ENCODE assay signal across 9 mouse cellular contexts in genomic region chr16:90491898-90492499, GRCm38 (mm10).
DNase-seq lines count a peak whose midpoint lies in the region; ATAC-seq lines count a peak whose summit lies in the region.
"Had no signal": no experiment of that assay in that cellular context is flagged by ENCODE, and none has a peak within 500 bp of the region (broad histone marks: within the 10 kb centered on the region; RNA-seq: fewer than 3 reads in every experiment).

No protein-coding gene starts in this region.

- H3K27ac ChIP-seq in forebrain, embryonic 12.5 days = peak overlapping the region; percentile 78

- WGBS in forebrain, embryonic 12.5 days = 22% methylated on average over 5 of the region's 5 CpGs

- ATAC-seq in forebrain, embryonic 12.5 days (ENCODE audit: low FRiP score) = peak; percentile 66; the same call in 1 of the 2 replicates

- intact Hi-C loops in left cerebral cortex, postnatal 4 days (cut with DNase I) = no loop called here
- intact Hi-C loops in left cerebral cortex, postnatal 10 days (cut with DNase I) = no loop called here

- H3K9ac ChIP-seq in forebrain, embryonic 12.5 days = peak overlapping the region; percentile 4; the same call in 1 of the 2 replicates

- H3K4me1 ChIP-seq in forebrain, embryonic 12.5 days = peaks cover 24% of the 10 kb centered on the region

- H3K36me3 ChIP-seq in forebrain, embryonic 12.5 days (replicated peaks) = peaks cover 56% of the 10 kb centered on the region

- H3K4me3 ChIP-seq in forebrain, embryonic 12.5 days (replicated peaks) = no peak overlapping the region

- H3K4me2 ChIP-seq in forebrain, embryonic 12.5 days = no peak overlapping the region

- no peaks in the 10 kb centered on the region for H3K9me3 ChIP-seq in forebrain, embryonic 12.5 days

- peak; percentile 39 for DNase-seq in left cerebral cortex, postnatal 4 days
- DNase-seq in left cerebral cortex, postnatal 10 days (ENCODE audit: extremely low spot score in 1 of 2, low spot score in 2 of 2) = no peak
- peak; percentile 58 for DNase-seq in kidney, postnatal 14 days
- peak; percentile 23 for DNase-seq in retina, embryonic 14.5 days (ENCODE audit: low spot score)
- DNase-seq in right cerebral cortex, postnatal 25 days = no peak
- DNase-seq in gastrocnemius, postnatal 25 days = no peak
- DNase-seq in heart, adult 9 months (ENCODE audit: low spot score in 2 of 2) = no peak
- DNase-seq: layer of hippocampus, adult 9-11 months had no signal

- no peaks in the 10 kb centered on the region for H3K27me3 ChIP-seq in forebrain, embryonic 12.5 days

Comparison
In these comparisons a context has a peak if more than half of its experiments do, and no peak if none do; other contexts are left out.
1. DNase-seq: peak in left cerebral cortex, postnatal 4 days (single experiment), kidney, postnatal 14 days (single experiment) and retina, embryonic 14.5 days (single experiment); none in left cerebral cortex, postnatal 10 days (0 of 2), right cerebral cortex, postnatal 25 days (single experiment), gastrocnemius, postnatal 25 days (single experiment) and heart, adult 9 months (0 of 2).